Mouse (Mus musculus): ENCODE data around the gene Clrn2. TPM values are rescaled to one million over a fixed set of nuclear protein-coding genes. Genes with fewer than 3 reads are reported as not detected.

The Clrn2 gene
- polyA plus RNA-seq, 1 experiment from 2014 or later: not detected

DNA sequence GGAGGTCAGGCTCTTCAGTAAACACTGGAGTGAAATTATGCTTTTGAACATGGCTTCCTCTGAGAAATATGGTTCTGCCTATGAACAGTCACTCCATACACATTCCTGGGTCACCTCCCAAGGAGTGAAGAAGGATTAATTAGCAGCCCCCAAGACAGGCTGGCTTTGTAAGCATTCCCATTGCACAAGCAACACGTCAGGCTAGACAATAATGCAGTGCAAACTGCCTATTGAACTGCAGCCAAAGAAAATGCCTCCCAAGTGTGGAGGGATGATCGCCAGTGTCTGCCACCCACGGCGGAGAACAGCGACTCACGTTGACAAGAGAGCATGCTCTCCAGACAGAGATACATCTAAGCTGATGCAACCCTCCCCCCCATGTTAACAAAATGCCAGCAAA, 22.7 kb downstream of the Clrn2 start:
- 52% methylated on average over 6 of the region's 6 CpGs for WGBS
- Histone ChIP-seq H3K27me3 (ENCODE audit: control insufficient read depth, insufficient read depth, low read length) (no peaks in the 10 kb centered on the region), H3K9me3 (ENCODE audit: control insufficient read depth, low read length) (no peaks in the 10 kb centered on the region), H3K36me3 (ENCODE audit: control insufficient read depth, insufficient read depth, low read length) (no peaks in the 10 kb centered on the region), H3K4me2 (replicated peaks; ENCODE audit: low read depth, low read length) (no peak overlapping the region), H3K27ac (ENCODE audit: low read depth, low read length) (no peak overlapping the region), H3K9ac (ENCODE audit: low read depth, low read length) (no peak overlapping the region), H3K4me1 (ENCODE audit: control insufficient read depth, insufficient read depth, low read length) (0 out of 2 replicates have a peak, but pooled peaks cover 5% of the 10 kb centered on the region), H3K4me3 (ENCODE audit: low read length) (no peak overlapping the region)
- peak; percentile 43; the same call in 1 of the 2 replicates for ATAC-seq (ENCODE audit: low FRiP score, low TSS enrichment)

DNA sequence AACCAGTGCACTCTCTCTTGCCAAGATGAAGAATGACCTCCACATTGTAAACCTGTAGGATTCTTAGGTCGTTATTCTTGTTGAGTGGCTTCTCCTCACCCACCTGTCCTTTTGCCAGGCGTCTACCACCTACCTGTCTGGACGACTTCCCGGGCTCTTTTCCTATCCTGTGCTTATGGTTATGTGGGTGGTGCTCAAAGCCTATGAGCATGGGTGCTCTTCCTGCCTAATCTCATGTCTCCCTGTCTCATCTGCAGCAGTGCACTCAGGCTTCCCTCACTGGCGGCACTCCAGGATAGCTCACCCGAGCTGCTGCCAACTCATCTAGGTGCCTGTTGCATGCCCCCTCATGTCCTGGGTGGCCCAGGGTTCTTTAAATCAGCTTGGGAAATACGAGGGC, 24.1 kb downstream of the Clrn2 start:
- ATAC-seq (ENCODE audit: low FRiP score, low TSS enrichment): no peak

GRCm38 (mm10) chr5:45480066-45480465, 26.5 kb downstream of the Clrn2 start:
- no peaks in the 10 kb centered on the region for H3K9me3 ChIP-seq (ENCODE audit: control insufficient read depth, low read length)
- 84% methylated on average over 1 of the region's 1 CpGs for WGBS
- H3K4me2 ChIP-seq (replicated peaks; ENCODE audit: low read depth, low read length): no peak overlapping the region
- H3K4me3 ChIP-seq (ENCODE audit: low read length): no peak overlapping the region
- H3K36me3 ChIP-seq (ENCODE audit: control insufficient read depth, insufficient read depth, low read length): no peaks in the 10 kb centered on the region
- no peak overlapping the region for H3K27ac ChIP-seq (ENCODE audit: low read depth, low read length)
- H3K27me3 ChIP-seq (ENCODE audit: control insufficient read depth, insufficient read depth, low read length): no peaks in the 10 kb centered on the region
- 0 out of 2 replicates have a peak, but pooled peaks cover 5% of the 10 kb centered on the region for H3K4me1 ChIP-seq (ENCODE audit: control insufficient read depth, insufficient read depth, low read length)
- H3K9ac ChIP-seq (ENCODE audit: low read depth, low read length): no peak overlapping the region
- ATAC-seq (ENCODE audit: low FRiP score, low TSS enrichment): no peak

More for the DNA sequence above, 24.1 kb downstream of the Clrn2 start:
- Histone ChIP-seq H3K4me3 (ENCODE audit: low read length) (no peak overlapping the region), H3K4me2 (replicated peaks; ENCODE audit: low read depth, low read length) (no peak overlapping the region), H3K27me3 (ENCODE audit: control insufficient read depth, insufficient read depth, low read length) (no peaks in the 10 kb centered on the region), H3K9me3 (ENCODE audit: control insufficient read depth, low read length) (no peaks in the 10 kb centered on the region), H3K4me1 (ENCODE audit: control insufficient read depth, insufficient read depth, low read length) (0 out of 2 replicates have a peak, but pooled peaks cover 5% of the 10 kb centered on the region), H3K36me3 (ENCODE audit: control insufficient read depth, insufficient read depth, low read length) (no peaks in the 10 kb centered on the region), H3K9ac (ENCODE audit: low read depth, low read length) (no peak overlapping the region), H3K27ac (ENCODE audit: low read depth, low read length) (no peak overlapping the region)
- WGBS: 81% methylated on average over 7 of the region's 7 CpGs

GRCm38 (mm10) chr5:45481125-45481524, 27.6 kb downstream of the Clrn2 start:
- Histone ChIP-seq H3K4me1 (ENCODE audit: control insufficient read depth, insufficient read depth, low read length) (0 out of 2 replicates have a peak, but pooled peaks cover 5% of the 10 kb centered on the region), H3K27ac (ENCODE audit: low read depth, low read length) (no peak overlapping the region), H3K4me3 (ENCODE audit: low read length) (no peak overlapping the region), H3K4me2 (replicated peaks; ENCODE audit: low read depth, low read length) (no peak overlapping the region), H3K36me3 (ENCODE audit: control insufficient read depth, insufficient read depth, low read length) (no peaks in the 10 kb centered on the region), H3K9ac (ENCODE audit: low read depth, low read length) (no peak overlapping the region), H3K27me3 (ENCODE audit: control insufficient read depth, insufficient read depth, low read length) (no peaks in the 10 kb centered on the region), H3K9me3 (ENCODE audit: control insufficient read depth, low read length) (no peaks in the 10 kb centered on the region)
- WGBS: 82% methylated on average over 2 of the region's 2 CpGs
- no peak for ATAC-seq (ENCODE audit: low FRiP score, low TSS enrichment)

DNA sequence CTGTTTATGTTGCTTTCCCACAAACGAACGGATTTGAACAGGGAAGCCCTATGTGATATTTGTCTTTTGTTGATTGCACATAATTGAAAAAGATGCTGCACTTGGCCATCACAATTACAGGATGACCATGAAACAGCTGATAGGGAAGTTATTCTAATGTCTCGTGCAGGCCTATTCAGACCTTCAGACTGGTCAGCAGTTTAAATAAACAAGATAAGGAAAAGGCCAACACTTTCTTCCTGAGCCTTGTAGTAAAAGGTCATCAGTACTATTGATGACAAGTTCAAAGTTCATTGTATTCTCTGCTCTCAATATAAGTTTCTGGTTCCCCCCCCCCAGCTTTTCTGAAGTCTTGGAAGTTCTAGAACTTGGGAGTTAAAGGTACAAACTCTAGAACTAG, 29.1 kb downstream of the Clrn2 start:
- no peak overlapping the region for H3K4me3 ChIP-seq (ENCODE audit: low read length)
- ATAC-seq (ENCODE audit: low FRiP score, low TSS enrichment): no peak
- 65% methylated on average over 3 of the region's 3 CpGs for WGBS
- no peak overlapping the region for H3K4me2 ChIP-seq (replicated peaks; ENCODE audit: low read depth, low read length)
- H3K9me3 ChIP-seq (ENCODE audit: control insufficient read depth, low read length): no peaks in the 10 kb centered on the region
- H3K27ac ChIP-seq (ENCODE audit: low read depth, low read length): no peak overlapping the region
- no peak overlapping the region for H3K9ac ChIP-seq (ENCODE audit: low read depth, low read length)
- no peaks in the 10 kb centered on the region for H3K27me3 ChIP-seq (ENCODE audit: control insufficient read depth, insufficient read depth, low read length)
- H3K4me1 ChIP-seq (ENCODE audit: control insufficient read depth, insufficient read depth, low read length): no peaks in the 10 kb centered on the region
- no peaks in the 10 kb centered on the region for H3K36me3 ChIP-seq (ENCODE audit: control insufficient read depth, insufficient read depth, low read length)

GRCm38 (mm10) chr5:45483654-45484053, 30.1 kb downstream of the Clrn2 start:
- Histone ChIP-seq H3K4me1 (ENCODE audit: control insufficient read depth, insufficient read depth, low read length) (no peaks in the 10 kb centered on the region), H3K27me3 (ENCODE audit: control insufficient read depth, insufficient read depth, low read length) (no peaks in the 10 kb centered on the region), H3K9ac (ENCODE audit: low read depth, low read length) (no peak overlapping the region), H3K4me2 (replicated peaks; ENCODE audit: low read depth, low read length) (no peak overlapping the region), H3K27ac (ENCODE audit: low read depth, low read length) (no peak overlapping the region), H3K4me3 (ENCODE audit: low read length) (no peak overlapping the region), H3K9me3 (ENCODE audit: control insufficient read depth, low read length) (no peaks in the 10 kb centered on the region), H3K36me3 (ENCODE audit: control insufficient read depth, insufficient read depth, low read length) (no peaks in the 10 kb centered on the region)
- 85% methylated on average over 1 of the region's 1 CpGs for WGBS
- no peak for ATAC-seq (ENCODE audit: low FRiP score, low TSS enrichment)

DNA sequence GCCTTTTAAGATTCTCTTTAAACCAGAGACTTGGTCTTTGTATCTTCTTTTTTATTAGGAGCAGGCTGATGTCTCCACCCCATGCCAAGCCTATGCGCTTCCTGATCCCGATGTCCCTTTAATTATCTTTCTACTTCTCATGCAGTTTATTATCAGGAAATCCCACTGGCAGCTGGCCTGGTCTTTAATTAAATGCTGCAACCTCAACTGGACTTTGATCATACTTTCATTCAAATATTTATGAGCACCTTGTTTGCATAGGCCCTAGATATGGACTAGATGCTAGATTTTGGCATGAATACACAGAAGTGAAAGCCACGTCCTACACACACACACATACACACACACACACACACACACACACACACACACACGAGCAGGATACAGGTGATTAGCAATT, 38.2 kb downstream of the Clrn2 start:
- ATAC-seq (ENCODE audit: low FRiP score, low TSS enrichment): no peak

DNA sequence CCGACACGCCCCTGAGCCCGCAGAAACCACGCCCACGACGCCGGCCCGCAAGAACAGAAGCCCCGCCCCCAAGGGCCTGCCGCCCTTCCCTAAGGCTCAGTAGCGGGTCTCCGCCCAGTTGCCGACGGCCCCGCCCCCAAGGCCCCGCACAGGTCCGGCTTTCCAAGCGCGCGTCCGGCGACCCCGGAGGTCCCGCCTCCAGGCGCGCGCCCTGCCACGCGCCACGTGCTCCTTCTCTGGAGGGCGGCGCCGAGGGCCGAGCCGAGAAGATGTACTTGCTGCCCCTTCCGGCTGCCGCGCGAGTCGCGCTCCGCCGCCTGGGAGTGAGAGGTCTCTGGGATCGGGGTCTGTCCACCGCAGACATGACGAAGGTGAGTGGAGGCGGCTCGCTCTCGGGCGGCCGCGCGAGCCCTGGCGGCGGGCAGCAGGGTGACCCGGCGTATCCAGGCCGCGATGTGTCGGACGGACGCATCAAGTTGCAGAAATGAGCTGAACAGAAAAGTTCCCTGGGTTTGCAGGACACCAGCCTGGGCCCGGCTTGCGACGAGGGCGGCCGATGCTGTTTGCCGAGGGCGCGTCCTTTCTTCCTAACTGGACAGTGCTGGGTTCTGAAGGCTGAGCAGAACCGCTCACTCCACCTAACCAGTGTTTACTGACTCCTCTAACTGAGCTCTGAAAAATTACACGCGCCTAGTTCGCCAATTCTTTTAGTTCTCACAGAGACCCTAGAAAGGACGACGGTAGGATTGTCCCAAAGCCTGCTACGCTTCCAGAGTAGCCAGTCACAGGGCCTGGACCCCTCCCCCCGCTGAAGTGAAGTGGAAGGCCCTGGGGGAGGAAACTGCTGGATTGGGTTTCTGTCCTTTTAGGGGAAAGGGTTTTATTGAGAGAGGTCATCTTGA, 39.9 kb downstream of the Clrn2 start, which contains the start of gene Lap3:
Gene Lap3, plus strand, starts transcription at position 184 of the 902 bp plus-strand sequence.
- Histone ChIP-seq H3K27ac (ENCODE audit: low read depth, low read length) (peak within 1 kb of the TSS; percentile 60; the same call in 1 of the 2 replicates), H3K4me2 (replicated peaks; ENCODE audit: low read depth, low read length) (peak within 1 kb of the TSS; percentile 74), H3K9ac (ENCODE audit: low read depth, low read length) (peak within 1 kb of the TSS; percentile 67), H3K4me1 (ENCODE audit: control insufficient read depth, insufficient read depth, low read length) (peaks cover 14% of the 10 kb centered on the region), H3K36me3 (ENCODE audit: control insufficient read depth, insufficient read depth, low read length) (peaks cover 28% of the 10 kb centered on the region), H3K27me3 (ENCODE audit: control insufficient read depth, insufficient read depth, low read length) (no peaks in the 10 kb centered on the region), H3K4me3 (ENCODE audit: low read length) (peak within 1 kb of the TSS; percentile 66), H3K9me3 (ENCODE audit: control insufficient read depth, low read length) (no peaks in the 10 kb centered on the region)
- under 1% methylated on average over 77 of the region's 78 CpGs for WGBS
- peak; percentile 95 for ATAC-seq (ENCODE audit: low FRiP score, low TSS enrichment)

More for the DNA sequence above, 38.2 kb downstream of the Clrn2 start:
- H3K9ac ChIP-seq (ENCODE audit: low read depth, low read length): no peak overlapping the region
- WGBS: 65% methylated on average over 4 of the region's 4 CpGs
- no peaks in the 10 kb centered on the region for H3K27me3 ChIP-seq (ENCODE audit: control insufficient read depth, insufficient read depth, low read length)
- H3K27ac ChIP-seq (ENCODE audit: low read depth, low read length): no peak overlapping the region
- H3K36me3 ChIP-seq (ENCODE audit: control insufficient read depth, insufficient read depth, low read length): peaks cover 12% of the 10 kb centered on the region
- H3K4me2 ChIP-seq (replicated peaks; ENCODE audit: low read depth, low read length): no peak overlapping the region
- no peak overlapping the region for H3K4me3 ChIP-seq (ENCODE audit: low read length)
- peaks cover 14% of the 10 kb centered on the region for H3K4me1 ChIP-seq (ENCODE audit: control insufficient read depth, insufficient read depth, low read length)
- H3K9me3 ChIP-seq (ENCODE audit: control insufficient read depth, low read length): no peaks in the 10 kb centered on the region
